Mouse (Mus musculus): ENCODE data around the gene Agr2. TPM values are rescaled to one million over a fixed set of nuclear protein-coding genes. Genes with fewer than 3 reads are reported as not detected.

The Agr2 gene
- polyA plus RNA-seq, 1 experiment from 2014 or later, result not detected

DNA sequence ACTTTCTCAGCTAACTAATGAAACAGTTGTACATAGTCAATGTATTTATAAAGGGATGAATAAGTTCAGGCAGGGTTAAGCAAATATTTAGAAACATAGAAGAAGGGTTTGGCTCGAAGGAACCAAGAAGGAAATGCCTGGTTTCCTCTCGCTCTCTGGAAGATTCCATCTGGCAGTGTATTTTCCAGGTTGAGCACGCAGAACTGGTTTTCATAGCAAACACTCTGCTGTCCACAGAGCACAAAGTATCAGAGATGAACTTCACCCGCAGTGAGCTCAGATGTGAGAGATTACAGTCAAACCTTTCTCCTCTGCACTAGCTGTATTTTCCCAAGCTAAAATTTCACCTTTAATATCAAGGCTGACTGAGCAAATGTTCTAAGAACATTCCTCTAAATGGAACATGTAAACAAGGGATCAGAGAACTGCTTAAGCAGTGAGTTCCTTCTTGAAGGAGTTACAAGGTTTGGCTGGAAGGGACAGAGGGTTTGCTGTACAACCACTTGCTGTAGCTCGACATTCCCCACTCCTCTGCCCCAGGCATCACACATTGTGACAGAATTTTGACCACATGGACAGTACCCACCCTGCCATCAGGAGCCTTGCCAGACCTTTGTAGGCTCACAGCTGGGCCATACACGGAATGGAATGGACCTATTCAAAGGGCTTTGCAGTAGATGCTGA lies 15.8 kb downstream of the Agr2 start:
- Histone ChIP-seq H3K4me3 (replicated peaks; ENCODE audit: low read depth, low read length) (no peak overlapping the region), H3K27me3 (ENCODE audit: control insufficient read depth, insufficient read depth, low read length) (no peaks in the 10 kb centered on the region), H3K36me3 (ENCODE audit: control insufficient read depth, insufficient read depth, low read length) (no peaks in the 10 kb centered on the region), H3K4me1 (ENCODE audit: control insufficient read depth, insufficient read depth, low read length) (no peaks in the 10 kb centered on the region), H3K27ac (replicated peaks; ENCODE audit: low read depth, low read length) (no peak overlapping the region), H3K9me3 (ENCODE audit: control insufficient read depth, low read length) (no peaks in the 10 kb centered on the region), H3K4me2 (ENCODE audit: low read length) (no peak overlapping the region), H3K9ac (replicated peaks; ENCODE audit: low read length) (no peak overlapping the region)
- DNase-seq (no peak), ATAC-seq (ENCODE audit: low FRiP score, low TSS enrichment) (no peak)
- WGBS, result 83% methylated on average over 6 of the region's 6 CpGs

DNA sequence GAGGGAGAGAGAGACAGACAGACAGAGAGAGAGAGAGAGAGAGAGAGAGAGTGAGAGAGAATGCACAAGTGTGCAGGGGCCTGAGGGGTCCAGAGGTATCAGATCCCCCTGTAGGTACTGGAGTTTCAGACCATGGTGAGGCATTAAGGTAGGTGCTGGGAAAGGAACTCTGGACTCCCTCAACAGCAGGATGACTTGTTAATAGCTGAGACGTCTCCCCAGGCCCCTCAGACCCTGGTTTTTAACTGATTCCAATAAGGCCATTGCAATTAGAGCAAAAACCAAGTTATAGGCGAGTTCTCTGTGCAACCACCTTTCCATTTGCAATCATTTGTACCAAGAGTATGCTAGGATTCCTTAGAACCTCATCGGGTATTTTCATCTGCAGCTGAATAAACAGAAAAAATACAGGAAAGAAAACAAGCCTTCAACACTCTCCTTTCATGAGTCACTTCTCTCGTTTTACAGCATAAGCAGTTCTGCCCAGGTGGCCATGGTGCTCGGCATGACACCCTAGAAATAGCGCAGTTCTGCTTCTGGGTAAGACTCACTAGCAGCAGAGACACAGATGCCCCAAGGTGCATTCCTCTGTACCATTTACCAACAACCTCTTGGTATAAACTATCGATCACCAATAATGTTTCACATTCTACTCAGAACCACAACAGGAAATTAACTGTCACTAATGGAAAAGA lies 20.7 kb downstream of the Agr2 start:
- Histone ChIP-seq H3K27me3 (ENCODE audit: control insufficient read depth, insufficient read depth, low read length) (no peaks in the 10 kb centered on the region), H3K9ac (replicated peaks; ENCODE audit: low read length) (no peak overlapping the region), H3K9me3 (ENCODE audit: control insufficient read depth, low read length) (no peaks in the 10 kb centered on the region), H3K4me2 (ENCODE audit: low read length) (no peak overlapping the region), H3K27ac (replicated peaks; ENCODE audit: low read depth, low read length) (no peak overlapping the region), H3K4me3 (replicated peaks; ENCODE audit: low read depth, low read length) (no peak overlapping the region), H3K4me1 (ENCODE audit: control insufficient read depth, insufficient read depth, low read length) (no peaks in the 10 kb centered on the region), H3K36me3 (ENCODE audit: control insufficient read depth, insufficient read depth, low read length) (peaks cover 32% of the 10 kb centered on the region)
- WGBS, result 88% methylated on average over 7 of the region's 7 CpGs
- ATAC-seq (ENCODE audit: low FRiP score, low TSS enrichment) (no peak), DNase-seq (no peak)

DNA sequence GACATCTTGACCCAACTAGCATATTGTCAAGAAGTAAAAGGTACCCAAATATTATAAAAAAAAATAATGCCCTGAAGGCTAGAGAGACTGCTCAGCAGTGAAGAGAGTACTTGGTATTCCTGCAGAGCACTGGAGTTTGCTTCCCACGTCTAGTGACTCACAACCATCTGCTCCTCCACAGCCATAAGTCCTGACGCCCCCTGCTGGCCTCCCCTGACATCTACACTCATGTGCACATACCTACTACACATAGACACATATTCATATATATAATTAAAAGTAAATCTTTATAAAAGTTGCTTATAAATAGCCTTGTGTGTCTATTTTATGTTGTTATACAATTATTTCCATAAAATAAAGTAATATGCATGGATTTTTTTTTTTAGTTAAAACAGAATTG lies 25.1 kb downstream of the Agr2 start:
- Histone ChIP-seq H3K27me3 (ENCODE audit: control insufficient read depth, insufficient read depth, low read length) (no peaks in the 10 kb centered on the region), H3K9me3 (ENCODE audit: control insufficient read depth, low read length) (no peaks in the 10 kb centered on the region), H3K4me1 (ENCODE audit: control insufficient read depth, insufficient read depth, low read length) (no peaks in the 10 kb centered on the region), H3K4me3 (replicated peaks; ENCODE audit: low read depth, low read length) (no peak overlapping the region), H3K4me2 (ENCODE audit: low read length) (no peak overlapping the region), H3K9ac (replicated peaks; ENCODE audit: low read length) (no peak overlapping the region), H3K27ac (replicated peaks; ENCODE audit: low read depth, low read length) (no peak overlapping the region), H3K36me3 (ENCODE audit: control insufficient read depth, insufficient read depth, low read length) (peaks cover 55% of the 10 kb centered on the region)
- DNase-seq, result no peak
- WGBS, result 84% methylated on average over 2 of the region's 2 CpGs
- ATAC-seq (ENCODE audit: low FRiP score, low TSS enrichment), result no peak

DNA sequence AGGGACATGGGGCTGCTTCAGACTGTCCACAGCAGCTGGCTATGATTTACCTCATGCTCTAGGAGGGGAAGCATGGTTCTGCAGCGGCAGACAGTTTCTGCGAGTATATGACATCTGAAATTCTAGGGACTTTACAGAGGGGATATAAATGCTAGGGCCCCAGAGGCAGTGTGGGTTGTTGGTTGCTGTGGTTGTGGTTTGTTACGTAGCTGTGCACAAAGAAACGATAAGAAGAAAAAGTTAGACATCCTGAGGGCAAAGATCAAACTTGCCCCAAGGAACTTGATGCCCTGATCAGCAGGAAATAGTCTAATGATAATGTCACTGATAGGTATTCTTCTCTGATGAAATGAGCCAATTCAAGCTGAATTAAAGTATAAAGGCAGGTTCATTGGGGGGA lies 26.9 kb downstream of the Agr2 start:
- Histone ChIP-seq H3K4me3 (replicated peaks; ENCODE audit: low read depth, low read length) (no peak overlapping the region), H3K27ac (replicated peaks; ENCODE audit: low read depth, low read length) (no peak overlapping the region), H3K9me3 (ENCODE audit: control insufficient read depth, low read length) (no peaks in the 10 kb centered on the region), H3K36me3 (ENCODE audit: control insufficient read depth, insufficient read depth, low read length) (peaks cover 52% of the 10 kb centered on the region), H3K4me1 (ENCODE audit: control insufficient read depth, insufficient read depth, low read length) (no peaks in the 10 kb centered on the region), H3K4me2 (ENCODE audit: low read length) (no peak overlapping the region), H3K9ac (replicated peaks; ENCODE audit: low read length) (no peak overlapping the region), H3K27me3 (ENCODE audit: control insufficient read depth, insufficient read depth, low read length) (no peaks in the 10 kb centered on the region)
- ATAC-seq (ENCODE audit: low FRiP score, low TSS enrichment) (no peak), DNase-seq (no peak)
- WGBS, result 86% methylated on average over 4 of the region's 4 CpGs

DNA sequence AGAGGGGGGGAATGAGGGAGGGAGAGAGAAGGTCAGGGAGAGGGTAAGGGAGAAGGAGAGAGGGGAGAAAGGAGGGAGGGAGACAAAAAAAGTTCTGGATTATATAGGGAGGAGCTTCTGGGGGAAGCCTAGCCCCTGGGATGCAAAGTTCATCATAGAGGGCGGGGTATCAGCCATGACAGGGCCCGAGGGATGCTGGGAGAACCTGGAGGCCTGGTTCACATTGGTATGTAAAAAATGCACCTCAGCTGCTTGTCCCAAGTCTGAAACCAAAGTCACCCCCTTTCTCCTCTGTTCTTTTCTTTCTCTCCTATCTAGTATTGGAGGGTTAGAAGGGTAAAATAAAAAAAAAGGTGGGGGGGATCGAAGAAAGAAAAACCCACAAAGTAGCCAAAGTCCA lies 27.4 kb downstream of the Agr2 start:
- DNase-seq (no peak), ATAC-seq (ENCODE audit: low FRiP score, low TSS enrichment) (no peak)
- H3K4me2 ChIP-seq (ENCODE audit: low read length), result no peak overlapping the region
- no peak overlapping the region for H3K9ac ChIP-seq (replicated peaks; ENCODE audit: low read length)
- H3K27me3 ChIP-seq (ENCODE audit: control insufficient read depth, insufficient read depth, low read length), result no peaks in the 10 kb centered on the region
- H3K4me3 ChIP-seq (replicated peaks; ENCODE audit: low read depth, low read length), result no peak overlapping the region
- no peak overlapping the region for H3K27ac ChIP-seq (replicated peaks; ENCODE audit: low read depth, low read length)
- no peaks in the 10 kb centered on the region for H3K9me3 ChIP-seq (ENCODE audit: control insufficient read depth, low read length)
- WGBS, result 89% methylated on average over 3 of the region's 3 CpGs
- H3K4me1 ChIP-seq (ENCODE audit: control insufficient read depth, insufficient read depth, low read length), result no peaks in the 10 kb centered on the region
- H3K36me3 ChIP-seq (ENCODE audit: control insufficient read depth, insufficient read depth, low read length), result peaks cover 47% of the 10 kb centered on the region

DNA sequence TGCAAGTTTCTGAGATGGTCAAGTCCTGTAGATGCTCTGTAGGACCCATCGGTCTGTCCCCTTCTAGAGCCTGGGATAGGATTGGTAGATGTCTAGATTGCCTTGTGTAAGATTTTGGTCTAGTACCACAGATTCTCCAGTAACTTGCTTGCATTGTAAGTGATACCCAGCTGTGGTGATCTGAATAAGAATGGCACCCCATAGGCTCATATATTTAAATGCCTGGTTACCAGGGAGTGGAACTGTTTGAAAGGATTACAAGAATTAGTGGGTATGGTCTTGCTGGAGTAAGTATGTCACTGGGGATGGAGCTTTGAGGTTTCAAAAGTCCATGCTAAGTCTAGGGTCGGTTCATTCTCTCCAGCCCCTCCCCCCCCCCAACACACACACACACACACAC lies 28.0 kb downstream of the Agr2 start:
- Histone ChIP-seq H3K4me1 (ENCODE audit: control insufficient read depth, insufficient read depth, low read length) (no peaks in the 10 kb centered on the region), H3K4me3 (replicated peaks; ENCODE audit: low read depth, low read length) (no peak overlapping the region), H3K36me3 (ENCODE audit: control insufficient read depth, insufficient read depth, low read length) (peaks cover 41% of the 10 kb centered on the region), H3K27me3 (ENCODE audit: control insufficient read depth, insufficient read depth, low read length) (no peaks in the 10 kb centered on the region), H3K4me2 (ENCODE audit: low read length) (no peak overlapping the region), H3K27ac (replicated peaks; ENCODE audit: low read depth, low read length) (no peak overlapping the region), H3K9me3 (ENCODE audit: control insufficient read depth, low read length) (no peaks in the 10 kb centered on the region), H3K9ac (replicated peaks; ENCODE audit: low read length) (no peak overlapping the region)
- ATAC-seq (ENCODE audit: low FRiP score, low TSS enrichment), result no peak
- no peak for DNase-seq
- WGBS, result 79% methylated on average over 2 of the region's 2 CpGs

DNA sequence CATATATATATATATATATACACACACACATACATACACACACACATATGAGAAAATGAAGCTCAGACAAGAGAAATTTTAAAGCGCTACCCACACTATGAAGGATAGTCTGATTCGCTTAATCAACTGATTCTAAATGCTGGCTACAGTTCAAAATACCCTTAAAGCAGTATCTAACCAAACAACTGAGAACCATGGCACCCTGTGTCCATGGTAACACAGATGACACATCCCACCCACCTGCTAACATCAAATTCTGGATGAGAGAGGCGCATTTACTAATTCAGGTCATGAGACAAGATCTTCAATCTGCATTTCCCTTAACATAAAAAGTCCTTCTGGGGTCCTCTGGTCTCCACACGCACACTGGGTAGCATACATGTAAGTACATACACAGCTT lies 33.4 kb downstream of the Agr2 start:
- no peak for ATAC-seq (ENCODE audit: low FRiP score, low TSS enrichment)
- H3K27me3 ChIP-seq (ENCODE audit: control insufficient read depth, insufficient read depth, low read length), result no peaks in the 10 kb centered on the region
- H3K27ac ChIP-seq (replicated peaks; ENCODE audit: low read depth, low read length), result no peak overlapping the region
- no peak overlapping the region for H3K4me3 ChIP-seq (replicated peaks; ENCODE audit: low read depth, low read length)
- H3K9me3 ChIP-seq (ENCODE audit: control insufficient read depth, low read length), result no peaks in the 10 kb centered on the region
- DNase-seq, result no peak
- no peak overlapping the region for H3K9ac ChIP-seq (replicated peaks; ENCODE audit: low read length)
- WGBS, result 95% methylated on average over 4 of the region's 4 CpGs
- no peaks in the 10 kb centered on the region for H3K4me1 ChIP-seq (ENCODE audit: control insufficient read depth, insufficient read depth, low read length)
- H3K4me2 ChIP-seq (ENCODE audit: low read length), result no peak overlapping the region
- peaks cover 2% of the 10 kb centered on the region; the same call in 1 of the 2 replicates for H3K36me3 ChIP-seq (ENCODE audit: control insufficient read depth, insufficient read depth, low read length)

DNA sequence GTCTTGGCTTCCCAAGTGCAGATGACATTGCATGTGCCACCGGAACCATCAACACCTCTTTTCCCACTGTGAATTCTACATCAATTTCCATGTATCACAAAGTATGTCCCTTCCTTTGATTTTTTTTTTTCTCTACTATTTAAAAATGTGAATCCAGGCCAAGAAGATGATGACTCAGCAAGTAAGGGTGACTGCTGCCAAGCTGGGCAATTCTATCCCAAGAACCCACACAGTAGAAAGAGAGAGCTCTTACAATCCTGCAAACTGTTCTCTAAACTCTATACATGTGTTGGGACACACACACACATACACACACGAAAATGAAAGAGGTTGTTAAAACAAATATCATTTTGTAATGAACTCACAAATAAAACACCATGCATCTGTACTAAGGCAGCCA lies 34.5 kb downstream of the Agr2 start:
- 94% methylated on average over 2 of the region's 2 CpGs for WGBS
- Histone ChIP-seq H3K27me3 (ENCODE audit: control insufficient read depth, insufficient read depth, low read length) (no peaks in the 10 kb centered on the region), H3K36me3 (ENCODE audit: control insufficient read depth, insufficient read depth, low read length) (no peaks in the 10 kb centered on the region), H3K4me2 (ENCODE audit: low read length) (no peak overlapping the region), H3K4me3 (replicated peaks; ENCODE audit: low read depth, low read length) (no peak overlapping the region), H3K4me1 (ENCODE audit: control insufficient read depth, insufficient read depth, low read length) (no peaks in the 10 kb centered on the region), H3K9me3 (ENCODE audit: control insufficient read depth, low read length) (no peaks in the 10 kb centered on the region), H3K9ac (replicated peaks; ENCODE audit: low read length) (no peak overlapping the region), H3K27ac (replicated peaks; ENCODE audit: low read depth, low read length) (no peak overlapping the region)
- DNase-seq, result no peak
- no peak for ATAC-seq (ENCODE audit: low FRiP score, low TSS enrichment)

Data from midbrain, embryonic 14.5 days (tissue).